Mouse (Mus musculus): Measurements from ENCODE around the gene Uckl1.
A peak's percentile ranks its signal among the peaks of the same experiment; 100 is the strongest.

Uckl1 gene

DNA sequence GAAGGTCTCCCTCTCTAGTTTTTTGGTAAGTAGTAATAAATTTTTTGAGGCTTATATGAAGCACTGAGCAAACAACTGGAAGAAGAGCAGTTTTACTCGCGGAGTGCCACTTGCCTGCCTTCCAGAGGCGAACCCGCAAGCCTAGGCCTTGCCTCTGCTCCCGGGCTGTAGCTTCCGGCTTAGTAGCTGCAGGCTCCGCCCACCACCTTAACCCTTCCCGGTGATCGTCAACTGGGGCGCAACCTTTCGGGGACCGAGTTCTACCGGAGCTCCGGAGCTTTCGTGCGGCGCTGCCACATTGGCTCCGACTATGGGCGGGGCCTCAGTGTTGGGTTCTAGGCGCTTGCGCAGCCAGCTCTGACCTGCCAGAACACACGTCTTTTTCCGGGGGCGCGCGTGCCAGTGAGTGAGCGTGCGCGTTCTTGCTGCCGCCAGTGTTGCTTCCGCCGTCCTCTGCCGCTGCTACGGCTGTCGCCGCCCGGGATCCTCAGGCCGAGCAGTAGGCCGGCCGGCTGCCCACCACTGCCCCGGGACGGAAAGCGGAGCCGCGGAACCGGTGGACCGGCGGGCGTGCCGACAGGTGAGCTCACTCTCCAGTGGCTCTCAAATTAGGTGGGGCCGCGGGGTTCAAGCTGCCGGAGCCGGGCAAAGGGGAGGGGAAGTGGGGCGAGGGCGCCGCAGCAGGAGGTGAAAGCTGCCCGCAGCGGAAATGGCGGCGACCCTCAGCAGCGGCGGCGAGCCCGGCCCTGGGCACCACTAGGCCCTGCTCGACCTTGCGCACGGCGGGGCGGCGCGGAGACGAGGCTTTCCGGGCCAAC, 64.4 kb downstream of the Uckl1 start, which contains the start of gene Dnajc5:
Dnajc5 (plus strand) TSS at position 368 of the 818 bp plus-strand sequence.
- DNase-seq (ENCODE audit: low spot score in 2 of 2): peak; percentile 97 to 98

DNA sequence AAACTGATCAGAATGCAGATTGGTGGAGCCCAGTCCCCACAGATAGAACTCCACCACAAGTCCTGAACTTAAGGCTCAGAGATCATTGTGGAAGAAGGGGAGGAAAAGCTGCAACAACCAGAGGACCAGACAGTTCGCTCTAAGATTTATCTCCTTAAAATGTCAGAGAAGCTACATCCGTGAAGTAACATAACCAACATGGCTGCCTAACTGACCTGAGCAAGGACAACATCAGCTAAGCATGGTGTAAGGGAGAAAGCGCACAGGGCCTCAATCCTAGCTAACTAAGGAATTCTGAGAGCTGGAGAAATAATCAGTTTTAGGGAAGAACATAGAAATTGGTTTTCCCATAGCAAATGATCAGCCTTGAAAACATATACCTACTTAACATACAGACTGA, 65.5 kb downstream of the Uckl1 start:
- no peak for DNase-seq (ENCODE audit: low spot score in 2 of 2)
